Mouse (Mus musculus): ENCODE data around the gene A830031A19Rik. TPM values are rescaled to one million over a fixed set of nuclear protein-coding genes. Genes with fewer than 3 reads are reported as not detected.

The A830031A19Rik gene
- total and polyA plus RNA-seq, 3 experiments: 0.16 TPM; not detected in 2

DNA sequence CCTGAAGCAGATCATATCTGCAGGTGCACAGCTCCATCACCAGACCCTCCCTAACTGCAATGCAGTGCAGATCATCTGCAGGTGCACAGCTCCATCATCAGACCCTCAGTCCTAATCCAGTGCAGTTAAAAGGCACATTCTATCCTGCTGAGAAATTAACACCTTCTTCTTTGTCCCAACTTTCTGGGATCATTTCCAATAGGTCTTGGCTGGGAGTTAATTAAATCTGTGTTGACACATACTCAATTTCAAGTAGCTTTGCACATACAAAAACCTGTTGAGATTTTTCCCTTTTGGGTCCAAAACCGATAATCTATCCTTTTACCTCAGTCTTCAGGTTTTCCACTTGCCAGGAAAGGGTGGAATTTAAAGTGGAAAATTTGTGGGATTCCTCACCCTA is 62.6 kb downstream of the A830031A19Rik start:
- no peak overlapping the region for H3K4me3 ChIP-seq (ENCODE audit: low read depth, low read length)
- TF ChIP-seq POLR2AphosphoS5 (IDR thresholded peaks at IDR 0.05; ENCODE audit: insufficient replicate concordance, low read depth, low read length) (no peak), GATA1 (IDR thresholded peaks at IDR 0.05; ENCODE audit: borderline replicate concordance, low read length) (no peak), CTCF (IDR thresholded peaks at IDR 0.05; ENCODE audit: low read depth, low read length) (no peak), TAL1 (conservative IDR thresholded peaks at IDR 0.05; ENCODE audit: low read depth, low read length) (no peak), GATA2 (IDR thresholded peaks at IDR 0.05; ENCODE audit: borderline replicate concordance, low read depth, low read length) (no peak)
- H3K36me3 ChIP-seq (replicated peaks): no peaks in the 10 kb centered on the region
- no peaks in the 10 kb centered on the region for H3K4me1 ChIP-seq (ENCODE audit: insufficient read depth, low read depth, low read length)
- peaks cover 29% of the 10 kb centered on the region for H3K27me3 ChIP-seq (ENCODE audit: insufficient read depth, low read length)
- ATAC-seq (ENCODE audit: extremely low read depth, insufficient number of reproducible peaks, low FRiP score, poor library complexity, severe bottlenecking) (no peak), DNase-seq (ENCODE audit: low spot score) (no peak)
- no peaks in the 10 kb centered on the region for H3K9me3 ChIP-seq (replicated peaks)

DNA sequence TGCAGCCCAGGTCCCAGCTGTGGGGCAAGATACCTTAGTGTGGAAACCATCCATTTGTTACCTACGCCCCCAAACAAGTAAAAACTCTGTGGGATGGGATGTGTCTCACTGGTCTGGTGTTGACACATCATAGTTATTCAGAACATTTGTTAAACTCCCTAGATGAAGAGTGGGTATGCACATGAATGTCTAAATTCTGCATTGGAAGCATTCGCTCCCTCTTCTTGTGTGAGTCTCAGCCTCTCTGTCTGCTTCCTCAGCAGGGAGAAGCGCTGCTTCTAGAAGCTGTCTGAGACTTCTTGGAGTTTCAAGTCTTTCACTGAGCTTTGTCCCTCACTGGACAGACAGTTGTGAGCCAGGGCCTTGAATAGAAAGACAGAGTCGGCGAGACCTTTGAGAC is 65.9 kb downstream of the A830031A19Rik start:
- no peak for ATAC-seq (ENCODE audit: extremely low read depth, insufficient number of reproducible peaks, low FRiP score, poor library complexity, severe bottlenecking)
- DNase-seq (ENCODE audit: low spot score): no peak
- no peaks in the 10 kb centered on the region for H3K36me3 ChIP-seq (replicated peaks)
- H3K4me3 ChIP-seq (ENCODE audit: low read depth, low read length): no peak overlapping the region
- H3K9me3 ChIP-seq (replicated peaks): no peaks in the 10 kb centered on the region
- no peaks in the 10 kb centered on the region for H3K4me1 ChIP-seq (ENCODE audit: insufficient read depth, low read depth, low read length)
- peaks cover 21% of the 10 kb centered on the region; the same call in 1 of the 2 replicates for H3K27me3 ChIP-seq (ENCODE audit: insufficient read depth, low read length)
- TF ChIP-seq GATA1 (IDR thresholded peaks at IDR 0.05; ENCODE audit: borderline replicate concordance, low read length): no peak
- no peak for TF ChIP-seq TAL1 (conservative IDR thresholded peaks at IDR 0.05; ENCODE audit: low read depth, low read length)
- TF ChIP-seq CTCF (IDR thresholded peaks at IDR 0.05; ENCODE audit: low read depth, low read length): no peak
- no peak for TF ChIP-seq POLR2AphosphoS5 (IDR thresholded peaks at IDR 0.05; ENCODE audit: insufficient replicate concordance, low read depth, low read length)
- TF ChIP-seq GATA2 (IDR thresholded peaks at IDR 0.05; ENCODE audit: borderline replicate concordance, low read depth, low read length): no peak

DNA sequence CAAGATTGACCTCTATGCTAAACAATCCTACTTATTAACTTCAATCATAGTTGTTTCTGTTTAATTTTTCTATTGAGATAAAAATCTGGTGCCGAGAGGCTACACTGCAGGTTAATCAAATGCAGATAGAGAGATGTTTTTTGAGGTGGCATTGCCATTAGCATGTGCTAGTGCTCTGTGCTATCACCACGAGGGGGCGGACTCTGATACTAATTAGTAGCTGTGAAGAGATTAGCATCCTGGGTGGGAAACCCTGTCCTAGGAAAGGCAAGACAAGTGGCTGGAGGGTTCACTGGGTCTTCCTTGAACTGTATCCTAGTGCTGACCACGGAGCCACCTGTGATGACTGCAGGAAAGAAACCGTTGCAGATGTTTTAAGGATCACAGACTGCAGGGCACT is 66.6 kb downstream of the A830031A19Rik start:
- no peak for ATAC-seq (ENCODE audit: extremely low read depth, insufficient number of reproducible peaks, low FRiP score, poor library complexity, severe bottlenecking)
- no peaks in the 10 kb centered on the region for H3K36me3 ChIP-seq (replicated peaks)
- TF ChIP-seq GATA1 (IDR thresholded peaks at IDR 0.05; ENCODE audit: borderline replicate concordance, low read length) (no peak), GATA2 (IDR thresholded peaks at IDR 0.05; ENCODE audit: borderline replicate concordance, low read depth, low read length) (no peak), CTCF (IDR thresholded peaks at IDR 0.05; ENCODE audit: low read depth, low read length) (no peak), POLR2AphosphoS5 (IDR thresholded peaks at IDR 0.05; ENCODE audit: insufficient replicate concordance, low read depth, low read length) (no peak), TAL1 (conservative IDR thresholded peaks at IDR 0.05; ENCODE audit: low read depth, low read length) (no peak)
- no peaks in the 10 kb centered on the region for H3K9me3 ChIP-seq (replicated peaks)
- no peak overlapping the region for H3K4me3 ChIP-seq (ENCODE audit: low read depth, low read length)
- H3K4me1 ChIP-seq (ENCODE audit: insufficient read depth, low read depth, low read length): no peaks in the 10 kb centered on the region
- peaks cover 21% of the 10 kb centered on the region; the same call in 1 of the 2 replicates for H3K27me3 ChIP-seq (ENCODE audit: insufficient read depth, low read length)
- no peak for DNase-seq (ENCODE audit: low spot score)

DNA sequence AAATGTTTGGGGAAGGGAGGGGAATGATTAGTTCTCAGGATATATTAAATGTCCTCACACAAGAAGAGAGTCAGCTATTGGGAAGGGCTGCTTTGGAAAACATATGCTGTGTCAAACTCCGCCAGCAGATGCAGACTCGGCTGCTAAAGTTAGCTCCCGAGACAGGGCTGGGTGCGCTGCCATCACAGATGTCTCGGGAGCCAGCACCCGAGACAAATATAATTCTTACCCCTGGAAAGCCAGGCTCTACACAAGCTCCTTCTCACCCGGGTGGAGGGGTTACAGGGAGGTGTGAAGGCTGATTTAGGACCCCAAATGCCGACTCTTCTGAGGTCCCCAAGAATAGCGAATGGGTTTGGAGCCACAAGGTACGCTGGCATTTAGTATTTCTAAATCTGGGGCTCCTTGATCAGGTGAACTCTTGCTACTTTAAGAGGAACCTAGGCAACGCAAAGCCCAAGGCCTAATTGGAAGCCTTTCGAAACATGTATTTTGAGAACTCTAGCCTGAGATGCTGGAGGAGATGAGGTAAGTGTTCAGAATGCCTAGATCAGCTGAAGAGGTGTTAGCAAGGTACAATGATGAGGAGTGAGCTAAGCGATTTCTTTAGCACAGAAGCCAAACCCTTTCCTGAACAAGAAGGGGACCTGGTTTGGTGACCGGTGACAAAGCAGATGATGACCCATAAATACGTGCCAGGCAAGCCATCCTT is 69.3 kb downstream of the A830031A19Rik start:
- H3K9me3 ChIP-seq (replicated peaks): no peaks in the 10 kb centered on the region
- H3K4me1 ChIP-seq (ENCODE audit: insufficient read depth, low read depth, low read length): no peaks in the 10 kb centered on the region
- no peaks in the 10 kb centered on the region for H3K36me3 ChIP-seq (replicated peaks)
- H3K4me3 ChIP-seq (ENCODE audit: low read depth, low read length): no peak overlapping the region
- peaks cover 16% of the 10 kb centered on the region; the same call in 1 of the 2 replicates for H3K27me3 ChIP-seq (ENCODE audit: insufficient read depth, low read length)
- DNase-seq (ENCODE audit: low spot score) (no peak), ATAC-seq (ENCODE audit: extremely low read depth, insufficient number of reproducible peaks, low FRiP score, poor library complexity, severe bottlenecking) (no peak)
- TF ChIP-seq GATA1 (IDR thresholded peaks at IDR 0.05; ENCODE audit: borderline replicate concordance, low read length) (no peak), CTCF (IDR thresholded peaks at IDR 0.05; ENCODE audit: low read depth, low read length) (no peak), TAL1 (conservative IDR thresholded peaks at IDR 0.05; ENCODE audit: low read depth, low read length) (no peak)

DNA sequence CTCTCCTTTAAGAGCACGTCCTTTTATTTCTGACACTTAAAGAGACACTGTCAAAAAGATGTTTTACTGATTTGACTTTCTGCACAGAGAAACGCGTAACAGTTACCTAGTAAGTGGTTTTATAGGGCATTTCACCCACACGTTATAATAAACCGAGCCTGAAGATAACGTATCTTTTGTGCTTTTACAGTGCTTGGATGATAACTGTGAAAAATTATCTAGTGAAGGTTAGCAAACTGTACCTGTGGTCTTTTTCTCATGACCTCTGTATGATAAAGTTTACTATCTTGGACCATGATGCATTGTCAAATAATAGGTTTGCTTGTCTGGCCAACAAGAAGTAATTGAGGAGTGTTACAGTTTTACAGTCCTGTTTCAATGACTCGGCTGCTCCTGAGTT is 74.2 kb downstream of the A830031A19Rik start:
- Histone ChIP-seq H3K4me1 (ENCODE audit: insufficient read depth, low read depth, low read length) (no peaks in the 10 kb centered on the region), H3K9me3 (replicated peaks) (no peaks in the 10 kb centered on the region), H3K4me3 (ENCODE audit: low read depth, low read length) (no peak overlapping the region), H3K27me3 (ENCODE audit: insufficient read depth, low read length) (peaks cover 4% of the 10 kb centered on the region; the same call in 1 of the 2 replicates), H3K36me3 (replicated peaks) (no peaks in the 10 kb centered on the region)
- no peak for ATAC-seq (ENCODE audit: extremely low read depth, insufficient number of reproducible peaks, low FRiP score, poor library complexity, severe bottlenecking)
- no peak for DNase-seq (ENCODE audit: low spot score)
- no peak for TF ChIP-seq POLR2AphosphoS5 (IDR thresholded peaks at IDR 0.05; ENCODE audit: insufficient replicate concordance, low read depth, low read length)
- no peak for TF ChIP-seq GATA2 (IDR thresholded peaks at IDR 0.05; ENCODE audit: borderline replicate concordance, low read depth, low read length)
- no peak for TF ChIP-seq CTCF (IDR thresholded peaks at IDR 0.05; ENCODE audit: low read depth, low read length)
- no peak for TF ChIP-seq GATA1 (IDR thresholded peaks at IDR 0.05; ENCODE audit: borderline replicate concordance, low read length)
- TF ChIP-seq TAL1 (conservative IDR thresholded peaks at IDR 0.05; ENCODE audit: low read depth, low read length): no peak

Other genes with a start within 250 kb of the A830031A19Rik start
- gene Papolg, start 179.8 kb downstream of the A830031A19Rik start, total RNA-seq (2014; fragmentation: Nextera tagmentation): 49.4 and 51.7 TPM in 2 replicates
- 25.2 and 29.4 TPM in 2 replicates for gene Papolg, start 179.8 kb downstream of the A830031A19Rik start, total RNA-seq (2017)
- 0.81 and 1.3 TPM in 2 replicates for gene Papolg, start 179.8 kb downstream of the A830031A19Rik start, polyA plus RNA-seq (2012)
- 93.2 and 102 TPM in 2 replicates for gene Bcl11a, start 3.0 kb upstream of the A830031A19Rik start, total RNA-seq (2014; fragmentation: Nextera tagmentation)
- 20.6 and 25.4 TPM in 2 replicates for gene Bcl11a, start 3.0 kb upstream of the A830031A19Rik start, total RNA-seq (2017)
- gene Bcl11a, start 3.0 kb upstream of the A830031A19Rik start, polyA plus RNA-seq (2012): 53.5 and 54.9 TPM in 2 replicates

All from G1E (cell line).